Mouse (Mus musculus): ENCODE results near the gene Olfr414.

Olfr414 gene

GRCm38 (mm10) chr1:174423764-174424163 lies at the start of gene Olfr414:
Olfr414 (plus strand) TSS chr1:174424064.
- DNase-seq (ENCODE audit: low spot score in 2 of 2): no peak

GRCm38 (mm10) chr1:174390746-174391145 lies 33.1 kb upstream of the Olfr414 start, which contains the start of gene Olfr248:
Olfr248 (plus strand) TSS chr1:174391046.
- no peak for DNase-seq (ENCODE audit: low spot score in 2 of 2)

- DNase-seq (ENCODE audit: low spot score in 2 of 2): no peak
These were observed 905 bp upstream of the Olfr414 start for GRCm38 (mm10) chr1:174422959-174423358.

- no peak for DNase-seq (ENCODE audit: low spot score in 2 of 2)
These were observed 2.5 kb downstream of the Olfr414 start for GRCm38 (mm10) chr1:174426180-174426986.

- no peak for DNase-seq (ENCODE audit: low spot score in 2 of 2)
These were observed 3.5 kb downstream of the Olfr414 start for GRCm38 (mm10) chr1:174427402-174427801.

GRCm38 (mm10) chr1:174428407-174428806 lies 4.5 kb downstream of the Olfr414 start:
- no peak for DNase-seq (ENCODE audit: low spot score in 2 of 2)

GRCm38 (mm10) chr1:174434121-174434520 lies 10.3 kb downstream of the Olfr414 start:
- no peak for DNase-seq (ENCODE audit: low spot score in 2 of 2)

GRCm38 (mm10) chr1:174441782-174442181 lies 17.9 kb downstream of the Olfr414 start, which contains the start of gene Olfr220:
Olfr220 (plus strand) TSS chr1:174442082.
- no peak for DNase-seq (ENCODE audit: low spot score in 2 of 2)

GRCm38 (mm10) chr1:174455100-174455499 lies 31.2 kb downstream of the Olfr414 start:
- DNase-seq (ENCODE audit: low spot score in 2 of 2): no peak

GRCm38 (mm10) chr1:174465385-174465784 lies 41.5 kb downstream of the Olfr414 start:
- DNase-seq (ENCODE audit: low spot score in 2 of 2): no peak

- no peak for DNase-seq (ENCODE audit: low spot score in 2 of 2)
These were observed 42.4 kb downstream of the Olfr414 start for GRCm38 (mm10) chr1:174466240-174466639.

GRCm38 (mm10) chr1:174469736-174470135 lies 45.9 kb downstream of the Olfr414 start:
- peak; percentile 60 to 63 for DNase-seq (ENCODE audit: low spot score in 2 of 2)

GRCm38 (mm10) chr1:174482567-174482966 lies 58.7 kb downstream of the Olfr414 start:
- DNase-seq (ENCODE audit: low spot score in 2 of 2): peak; percentile 35 to 47

Data from right cerebral cortex, adult 2 months (tissue).